Mouse (Mus musculus) hindbrain, embryonic 11.5 days (tissue): ENCODE measurements around the gene Ifi27l2b. TPM values are rescaled to one million over a fixed set of nuclear protein-coding genes. Genes with fewer than 3 reads are reported as not detected.

Experiments used
- ATAC-seq: fragments of 200-750 bp; cut with Nextera tagmentation; 2 replicates; pipeline ENCODE4 v1.8.0; 2017; ENCODE audit warnings: mild to moderate bottlenecking, moderate TSS enrichment, moderate library complexity; ENCODE audit not compliant: low FRiP score
- DNase-seq: peaks from one replicate; pipeline ENCODE4 v3.0.0-alpha.2; 2015; ENCODE audit warnings: low spot score
- H3K27ac ChIP-seq: fragments of 300-500 bp; sonication (generic); 2 replicates; pipeline ENCODE4 v1.5.1; 2014; ENCODE audit warnings: mild to moderate bottlenecking, low read depth, low read length
- H3K27me3 ChIP-seq: fragments of 300-500 bp; sonication (generic); 2 replicates; pipeline ENCODE4 v1.6.1; 2014; ENCODE audit warnings: mild to moderate bottlenecking, low read length, moderate library complexity, mixed read lengths; ENCODE audit not compliant: control insufficient read depth, insufficient read depth
- H3K36me3 ChIP-seq: fragments of 300-500 bp; sonication (generic); 2 replicates; pipeline ENCODE4 v1.6.1; 2014; ENCODE audit warnings: mild to moderate bottlenecking, low read length, moderate library complexity, mixed read lengths; ENCODE audit not compliant: control insufficient read depth, insufficient read depth
- H3K4me1 ChIP-seq: fragments of 300-500 bp; sonication (generic); replicated peaks from 2 replicates; pipeline ENCODE4 v1.6.1; 2014; ENCODE audit warnings: low read length, mixed read lengths; ENCODE audit not compliant: control insufficient read depth, insufficient read depth
- H3K4me2 ChIP-seq: fragments of 300-500 bp; sonication (generic); replicated peaks from 2 replicates; pipeline ENCODE4 v1.6.1; 2014; ENCODE audit warnings: mild to moderate bottlenecking, low read depth, low read length
- H3K4me3 ChIP-seq: fragments of 300-500 bp; sonication (generic); 2 replicates; pipeline ENCODE4 v1.5.1; 2014; ENCODE audit warnings: low read depth, low read length
- H3K9ac ChIP-seq: fragments of 300-500 bp; sonication (generic); 2 replicates; pipeline ENCODE4 v1.6.1; 2014; ENCODE audit warnings: low read depth, low read length
- H3K9me3 ChIP-seq: fragments of 300-500 bp; sonication (generic); 2 replicates; pipeline ENCODE4 v1.6.1; 2016; ENCODE audit warnings: low read length; ENCODE audit not compliant: control insufficient read depth
- WGBS: fragments of 180-500 bp; shearing (Covaris S2); extraction: QIAGEN DNeasy Blood & Tissue Kit; methylation state at CpG from one replicate; pipeline ENCODE4 v1.1.7; 2014; 5-methylcytosine and 5-hydroxymethylcytosine counted together
- polyA plus RNA-seq: library from polyadenylated mRNA; unstranded; fragments of >200 nt; fragmentation: Nextera tagmentation; extraction: Ambion mirVana; gene quantifications from 2 replicates; pipeline ENCODE4 v1.2.1, GENCODE M21; 2014

Ifi27l2b gene
- polyA plus RNA-seq, 1 experiment from 2014 or later = not detected

DNA sequence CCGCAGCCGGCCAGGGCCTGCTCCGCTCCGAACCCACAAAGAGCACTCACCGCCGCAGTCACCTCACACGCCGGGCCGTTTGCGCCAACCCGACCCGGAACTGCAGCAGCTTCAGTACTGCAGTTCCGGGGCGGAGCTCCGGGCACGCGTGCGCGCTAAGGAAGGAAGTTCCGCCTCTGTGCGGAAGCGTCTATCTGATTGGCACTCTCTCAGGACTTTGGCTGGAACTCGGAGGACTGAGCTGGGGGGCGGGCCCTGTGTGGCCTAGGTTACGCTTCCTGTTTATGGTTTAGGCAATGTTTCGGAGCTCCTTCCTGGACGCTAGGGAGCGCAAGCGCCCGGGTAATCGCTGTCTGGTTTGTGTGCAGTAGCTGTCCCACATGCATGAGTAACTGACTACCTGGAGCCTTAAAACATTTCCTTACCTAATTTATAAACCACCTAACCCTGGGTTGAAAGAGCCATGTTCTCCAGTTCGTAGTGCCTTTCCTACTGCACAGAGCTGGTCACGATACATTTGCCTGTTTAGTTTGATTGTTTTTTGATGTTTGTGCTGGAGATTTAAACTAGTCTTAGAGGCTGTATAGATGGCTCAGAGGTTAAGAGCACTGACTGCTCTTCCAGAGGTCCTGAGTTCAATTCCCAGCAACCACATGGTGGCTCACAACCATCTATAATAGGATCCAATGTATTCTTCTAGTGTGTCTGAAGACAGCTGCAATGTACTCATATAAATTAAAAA is 31.1 kb downstream of the Ifi27l2b start, which contains the start of gene Ddx24:
Gene Ddx24, minus strand, starts transcription at position 102 of the 742 bp plus-strand sequence.
- Histone ChIP-seq H3K4me1 (no peaks in the 10 kb centered on the region), H3K36me3 (no peaks in the 10 kb centered on the region), H3K9ac (peak within 1 kb of the TSS; percentile 83), H3K27ac (no peak within 1 kb of the TSS), H3K4me3 (peak within 1 kb of the TSS; percentile 95), H3K4me2 (peak within 1 kb of the TSS; percentile 77), H3K9me3 (no peaks in the 10 kb centered on the region), H3K27me3 (no peaks in the 10 kb centered on the region)
- peak; percentile 99 for DNase-seq
- 2% methylated on average over 33 of the region's 33 CpGs for WGBS
- ATAC-seq = peak; percentile 100

DNA sequence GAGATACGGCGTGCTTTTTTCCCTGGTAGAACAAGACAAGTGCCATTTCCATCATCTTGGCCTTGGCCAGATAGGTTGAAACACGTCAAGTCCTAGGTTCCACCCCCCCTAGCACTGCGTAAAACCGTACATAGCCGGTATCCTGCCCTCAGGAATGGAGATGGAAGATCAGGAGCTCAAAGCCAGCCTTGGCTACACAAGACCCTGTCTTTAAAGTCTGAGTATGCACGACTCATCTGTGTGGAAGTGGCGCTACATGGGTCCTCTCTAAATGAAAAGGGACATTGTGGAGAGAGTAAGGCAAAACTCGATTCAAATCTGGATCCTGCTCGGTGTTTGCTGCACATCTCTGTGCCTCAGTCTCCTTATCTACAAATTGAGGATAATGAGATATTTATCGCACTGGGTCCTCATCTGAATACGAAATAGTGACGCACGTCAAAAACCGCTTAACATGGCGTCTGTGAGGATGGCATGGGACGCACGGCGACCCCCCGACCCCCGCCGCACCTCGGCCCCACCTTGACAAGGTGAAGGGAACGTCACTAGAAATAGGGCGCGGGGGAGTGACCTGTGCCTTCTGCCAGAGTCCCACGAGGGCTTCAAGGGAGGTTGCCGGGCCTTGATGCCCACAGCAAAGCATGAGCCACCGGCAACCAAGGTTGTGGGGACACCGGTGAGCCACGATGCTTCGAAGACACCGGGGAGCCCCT is 31.9 kb downstream of the Ifi27l2b start:
- Histone ChIP-seq H3K27ac (no peak overlapping the region), H3K9ac (peak overlapping the region; percentile 83), H3K9me3 (no peaks in the 10 kb centered on the region), H3K36me3 (no peaks in the 10 kb centered on the region), H3K4me2 (peak overlapping the region; percentile 77), H3K4me3 (peak overlapping the region; percentile 95), H3K4me1 (no peaks in the 10 kb centered on the region), H3K27me3 (no peaks in the 10 kb centered on the region)
- WGBS = 12% methylated on average over 33 of the region's 33 CpGs
- no peak; the same call in 1 of the 2 replicates for ATAC-seq
- DNase-seq = no peak

DNA sequence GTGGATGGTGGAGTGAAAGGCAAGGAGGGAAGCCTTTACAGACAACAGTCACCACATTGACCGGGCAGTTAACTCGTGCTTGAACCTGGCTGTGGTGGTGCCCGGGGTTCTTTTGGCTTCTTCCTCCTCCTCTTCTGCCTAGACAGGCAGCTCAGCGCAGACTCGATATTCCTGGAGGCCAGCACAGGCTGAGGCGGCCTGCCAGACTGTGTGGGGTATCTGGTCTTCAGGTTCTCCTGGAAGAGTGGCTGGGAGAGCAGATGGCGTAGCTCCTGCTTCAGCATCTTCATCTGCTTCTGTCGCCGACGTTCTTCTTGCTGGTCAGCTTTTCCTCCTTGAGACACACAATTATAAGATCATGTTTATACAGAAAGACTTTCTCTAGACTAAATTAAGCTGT is 48.9 kb downstream of the Ifi27l2b start:
- H3K9ac ChIP-seq = no peak overlapping the region
- DNase-seq (no peak), ATAC-seq (no peak)
- H3K27ac ChIP-seq = no peak overlapping the region
- H3K9me3 ChIP-seq = no peaks in the 10 kb centered on the region
- H3K36me3 ChIP-seq = peaks cover 18% of the 10 kb centered on the region
- H3K27me3 ChIP-seq = no peaks in the 10 kb centered on the region
- WGBS = 94% methylated on average over 10 of the region's 10 CpGs
- no peak overlapping the region for H3K4me2 ChIP-seq
- no peak overlapping the region for H3K4me3 ChIP-seq
- no peaks in the 10 kb centered on the region for H3K4me1 ChIP-seq

DNA sequence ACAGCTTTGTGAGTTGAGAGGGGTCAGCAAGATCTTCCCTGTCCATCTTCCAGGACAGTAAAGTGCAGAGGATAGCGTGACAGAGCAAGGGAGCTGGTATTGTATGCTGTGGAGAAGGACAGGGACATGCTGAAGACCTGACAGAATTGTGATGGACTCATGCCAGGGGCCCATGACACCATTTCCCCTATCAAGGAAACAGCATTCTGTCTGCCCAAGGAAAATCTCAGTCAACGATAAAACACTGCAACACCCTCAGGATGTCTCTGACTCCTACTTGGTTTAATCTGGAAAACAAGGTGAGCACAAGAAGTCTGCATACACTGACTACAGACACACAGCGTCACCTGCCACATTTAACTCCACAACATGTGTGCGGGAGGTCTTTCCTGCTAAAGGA is 49.3 kb downstream of the Ifi27l2b start, which contains the start of gene 9330161L09Rik:
Gene 9330161L09Rik, minus strand, starts transcription at position 101 of the 400 bp plus-strand sequence.
- Histone ChIP-seq H3K4me1 (no peaks in the 10 kb centered on the region), H3K27me3 (no peaks in the 10 kb centered on the region), H3K4me3 (no peak within 1 kb of the TSS), H3K9me3 (no peaks in the 10 kb centered on the region), H3K4me2 (no peak within 1 kb of the TSS), H3K27ac (no peak within 1 kb of the TSS), H3K36me3 (peaks cover 18% of the 10 kb centered on the region), H3K9ac (no peak within 1 kb of the TSS)
- no peak for DNase-seq
- 89% methylated on average over 4 of the region's 4 CpGs for WGBS
- no peak for ATAC-seq

DNA sequence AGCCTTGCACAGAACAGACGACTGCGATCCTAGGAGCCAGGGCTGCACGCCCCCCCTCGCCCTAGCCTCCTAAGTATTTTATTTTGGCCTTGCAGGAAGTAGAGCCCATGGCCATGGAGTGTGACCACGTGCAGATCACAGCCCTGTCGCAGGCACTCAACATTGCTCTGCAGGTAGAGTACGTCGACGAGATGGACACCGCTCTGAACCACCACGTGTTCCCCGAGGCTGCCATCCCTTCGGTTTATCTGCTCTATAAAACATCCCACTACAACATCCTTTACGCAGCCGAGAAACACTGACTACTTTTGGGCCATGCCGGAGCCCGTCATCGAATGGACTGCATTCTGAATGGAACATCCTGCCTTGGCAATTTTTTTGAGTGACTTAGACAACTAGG is 52.9 kb downstream of the Ifi27l2b start:
- Histone ChIP-seq H3K27ac (no peak overlapping the region), H3K9ac (no peak overlapping the region), H3K4me2 (no peak overlapping the region), H3K36me3 (peaks cover 7% of the 10 kb centered on the region; the same call in 1 of the 2 replicates), H3K9me3 (no peaks in the 10 kb centered on the region), H3K27me3 (no peaks in the 10 kb centered on the region), H3K4me3 (no peak overlapping the region), H3K4me1 (no peaks in the 10 kb centered on the region)
- ATAC-seq (no peak), DNase-seq (no peak)
- WGBS = 90% methylated on average over 18 of the region's 18 CpGs

Other genes starting within 250 kb of the Ifi27l2b start
- 1.5 and 1.6 TPM in 2 replicates for gene Prima1, start 215.1 kb downstream of the Ifi27l2b start, polyA plus RNA-seq
- gene Fam181a, start 146.2 kb downstream of the Ifi27l2b start, polyA plus RNA-seq = 16.6 and 23.8 TPM in 2 replicates
- 0.54 and 1.0 TPM in 2 replicates for gene Asb2, start 101.2 kb downstream of the Ifi27l2b start, polyA plus RNA-seq
- 12.1 and 15.2 TPM in 2 replicates for gene Otub2, start 68.5 kb downstream of the Ifi27l2b start, polyA plus RNA-seq
- gene 9330161L09Rik, start 49.4 kb downstream of the Ifi27l2b start, polyA plus RNA-seq = 0.97 and 1.1 TPM in 2 replicates
- 106 and 109 TPM in 2 replicates for gene Ddx24, start 31.4 kb downstream of the Ifi27l2b start, polyA plus RNA-seq
- gene Ifi27, start 23.0 kb downstream of the Ifi27l2b start, polyA plus RNA-seq = 3.1 and 4.3 TPM in 2 replicates
- 0.99 and 1.7 TPM in 2 replicates for gene Ifi27l2a, start 13.5 kb downstream of the Ifi27l2b start, polyA plus RNA-seq
- 2.7 and 3.0 TPM in 2 replicates for gene Ppp4r4, start 75.1 kb upstream of the Ifi27l2b start, polyA plus RNA-seq
- gene Serpina10, start 174.2 kb upstream of the Ifi27l2b start, polyA plus RNA-seq = 0.15 TPM in 1 of 2 replicates, not detected in the other
- 0.42 TPM in 1 of 2 replicates, not detected in the other for gene Serpina6, start 200.0 kb upstream of the Ifi27l2b start, polyA plus RNA-seq
- not detected in 2 replicates for gene Serpina16, start 218.9 kb upstream of the Ifi27l2b start, polyA plus RNA-seq
- not detected in 2 replicates for gene Serpina1f, start 238.3 kb upstream of the Ifi27l2b start, polyA plus RNA-seq